Mouse (Mus musculus) forebrain, embryonic 11.5 days (tissue): ENCODE measurements around the gene Saa3. TPM values are rescaled to one million over a fixed set of nuclear protein-coding genes. Genes with fewer than 3 reads are reported as not detected.
"Not testable (repeated sequence)": the region's sequence is repeated elsewhere in the genome, so short reads cannot be mapped to it uniquely, and the experiment has no call there.

Experiments used
- ATAC-seq: fragments of 200-750 bp; cut with Nextera tagmentation; replicated peaks from 2 replicates; pipeline ENCODE4 v1.8.0; 2017; ENCODE audit warnings: moderate TSS enrichment; ENCODE audit not compliant: low FRiP score
- DNase-seq: peaks from one replicate; pipeline ENCODE4 v3.0.0-alpha.2; 2017; ENCODE audit warnings: low spot score
- H3K27ac ChIP-seq: fragments of 300-500 bp; sonication (generic); 2 replicates; pipeline ENCODE4 v1.5.1; 2014; ENCODE audit warnings: low read depth, low read length
- H3K27me3 ChIP-seq: fragments of 300-500 bp; sonication (generic); 2 replicates; pipeline ENCODE4 v1.6.1; 2014; ENCODE audit warnings: mild to moderate bottlenecking, low read length, mixed read lengths; ENCODE audit not compliant: control insufficient read depth, insufficient read depth
- H3K36me3 ChIP-seq: fragments of 300-500 bp; sonication (generic); 2 replicates; pipeline ENCODE4 v1.6.1; 2014; ENCODE audit warnings: mild to moderate bottlenecking, low read length, moderate library complexity, mixed read lengths; ENCODE audit not compliant: control insufficient read depth, insufficient read depth
- H3K4me1 ChIP-seq: fragments of 300-500 bp; sonication (generic); replicated peaks from 2 replicates; pipeline ENCODE4 v1.6.1; 2014; ENCODE audit warnings: low read length, mixed read lengths; ENCODE audit not compliant: control insufficient read depth, insufficient read depth
- H3K4me2 ChIP-seq: fragments of 300-500 bp; sonication (generic); 2 replicates; pipeline ENCODE4 v1.6.1; 2014; ENCODE audit warnings: low read depth, mild to moderate bottlenecking, low read length, moderate library complexity, mixed read lengths; ENCODE audit not compliant: severe bottlenecking
- H3K4me3 ChIP-seq: fragments of 300-500 bp; sonication (generic); 2 replicates; pipeline ENCODE4 v1.5.1; 2014; ENCODE audit warnings: low read depth, low read length
- H3K9ac ChIP-seq: fragments of 300-500 bp; sonication (generic); 2 replicates; pipeline ENCODE4 v1.6.1; 2014; ENCODE audit warnings: low read length
- H3K9me3 ChIP-seq: fragments of 300-500 bp; sonication (generic); 2 replicates; pipeline ENCODE4 v1.6.1; 2016; ENCODE audit warnings: low read length, mixed read lengths; ENCODE audit not compliant: control insufficient read depth
- WGBS: fragments of 180-500 bp; shearing (Covaris S2); extraction: QIAGEN DNeasy Blood & Tissue Kit; methylation state at CpG from one replicate; pipeline ENCODE4 v1.1.7; 2014; 5-methylcytosine and 5-hydroxymethylcytosine counted together
- polyA plus RNA-seq: library from polyadenylated mRNA; unstranded; fragments of >200 nt; fragmentation: Nextera tagmentation; extraction: Ambion mirVana; gene quantifications from 2 replicates; pipeline ENCODE4 v1.2.1, GENCODE M21; 2014

Gene Saa3
- polyA plus RNA-seq, 1 experiment from 2014 or later = not detected

DNA sequence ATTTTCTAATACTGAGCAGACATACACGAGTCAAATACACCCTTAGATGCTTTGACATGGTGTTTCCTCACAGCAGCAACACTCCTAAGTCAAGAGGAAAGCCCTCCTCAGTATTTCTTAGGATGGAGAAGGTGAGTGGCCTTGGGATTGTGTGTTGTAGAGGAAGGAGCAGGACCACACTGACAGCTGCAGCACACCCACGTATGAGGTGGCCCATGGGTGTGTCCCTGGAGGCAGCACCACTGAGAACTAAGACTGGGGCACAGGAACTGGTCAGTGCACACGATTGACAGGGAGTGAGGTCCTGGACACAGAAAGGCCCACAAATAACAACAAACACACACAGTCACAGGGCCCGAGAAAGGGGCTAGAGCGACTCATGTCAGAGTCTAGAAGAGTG, 24.5 kb upstream of the Saa3 start:
- 90% methylated on average over 5 of the region's 5 CpGs for WGBS
- not testable (repeated sequence) for DNase-seq, H3K4me1 ChIP-seq, H3K4me3 ChIP-seq, ATAC-seq, H3K36me3 ChIP-seq, H3K9me3 ChIP-seq, H3K27me3 ChIP-seq, H3K4me2 ChIP-seq, H3K27ac ChIP-seq, H3K9ac ChIP-seq

DNA sequence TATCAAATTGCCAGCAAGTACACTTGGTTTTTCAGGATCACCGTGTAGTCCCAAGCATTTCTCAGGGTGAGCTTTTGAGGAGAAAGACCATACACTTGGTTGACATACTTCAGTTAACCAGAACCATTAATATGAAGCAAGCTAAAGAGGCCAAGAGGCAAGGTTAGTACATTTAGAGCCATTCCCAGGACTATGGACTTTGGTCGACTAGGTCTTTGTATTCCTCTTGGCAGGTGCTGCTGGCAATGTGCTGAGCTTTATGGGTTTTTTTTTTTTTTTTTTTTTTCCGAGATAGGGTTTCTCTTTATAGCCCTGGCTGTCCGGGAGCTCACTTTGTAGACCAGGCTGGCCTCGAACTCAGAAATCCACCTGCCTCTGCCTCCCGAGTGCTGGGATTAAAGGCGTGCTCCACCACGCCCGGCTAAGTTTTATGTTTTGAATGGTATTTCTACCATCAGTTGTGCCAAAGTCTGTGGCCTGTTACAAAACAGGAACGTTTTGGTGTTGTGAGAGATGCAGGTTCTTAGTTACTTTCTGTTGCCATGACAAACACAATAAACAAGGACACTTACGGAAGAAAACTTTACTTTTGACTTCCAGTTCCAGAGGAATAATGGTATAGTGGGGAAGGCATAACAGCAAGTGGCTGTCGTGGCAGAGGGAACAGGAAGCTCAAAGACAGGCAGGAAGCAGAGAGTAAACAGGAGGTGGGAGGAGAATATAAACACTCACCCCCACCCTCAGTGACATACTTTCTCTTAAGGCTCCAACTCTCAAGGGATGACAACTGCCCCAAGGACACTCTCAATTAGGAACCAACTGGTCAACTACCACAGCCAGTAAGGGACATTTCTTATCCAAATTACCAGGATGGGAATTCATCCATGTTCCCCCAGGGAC, 23.3 kb upstream of the Saa3 start:
- WGBS = 84% methylated on average over 12 of the region's 12 CpGs
- DNase-seq = no peak

DNA sequence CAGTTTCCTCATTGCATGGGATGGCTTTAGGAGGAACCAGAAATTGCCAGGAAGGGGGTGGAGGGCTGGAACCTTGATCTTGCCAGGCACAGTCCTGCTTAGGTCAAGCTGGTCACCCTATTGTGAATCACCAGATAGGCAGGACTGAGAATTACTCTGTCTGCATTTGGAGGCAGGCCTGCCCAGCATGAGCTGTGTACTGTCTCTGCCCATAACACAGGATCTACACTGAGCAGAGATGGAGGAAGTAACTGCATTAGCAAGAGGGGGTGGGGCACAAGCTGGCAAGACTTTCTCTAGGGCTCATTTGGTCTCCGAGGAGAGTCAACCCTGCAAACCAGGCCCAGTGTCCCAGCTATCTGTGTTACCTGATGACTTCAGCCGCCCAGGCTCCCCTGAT, 19.5 kb upstream of the Saa3 start:
- Histone ChIP-seq H3K4me1 (no peaks in the 10 kb centered on the region), H3K36me3 (no peaks in the 10 kb centered on the region), H3K4me3 (no peak overlapping the region), H3K4me2 (no peak overlapping the region), H3K9me3 (no peaks in the 10 kb centered on the region), H3K27ac (no peak overlapping the region), H3K27me3 (no peaks in the 10 kb centered on the region), H3K9ac (no peak overlapping the region)
- 92% methylated on average over 2 of the region's 2 CpGs for WGBS
- ATAC-seq (no peak), DNase-seq (no peak)

More for the DNA sequence above, 23.3 kb upstream of the Saa3 start:
- H3K4me3 ChIP-seq = no peak overlapping the region
- no peaks in the 10 kb centered on the region for H3K27me3 ChIP-seq
- no peak overlapping the region for H3K4me2 ChIP-seq
- no peak overlapping the region for H3K27ac ChIP-seq
- no peaks in the 10 kb centered on the region for H3K9me3 ChIP-seq
- H3K9ac ChIP-seq = no peak overlapping the region
- H3K4me1 ChIP-seq = no peaks in the 10 kb centered on the region
- no peaks in the 10 kb centered on the region for H3K36me3 ChIP-seq
- no peak for ATAC-seq

DNA sequence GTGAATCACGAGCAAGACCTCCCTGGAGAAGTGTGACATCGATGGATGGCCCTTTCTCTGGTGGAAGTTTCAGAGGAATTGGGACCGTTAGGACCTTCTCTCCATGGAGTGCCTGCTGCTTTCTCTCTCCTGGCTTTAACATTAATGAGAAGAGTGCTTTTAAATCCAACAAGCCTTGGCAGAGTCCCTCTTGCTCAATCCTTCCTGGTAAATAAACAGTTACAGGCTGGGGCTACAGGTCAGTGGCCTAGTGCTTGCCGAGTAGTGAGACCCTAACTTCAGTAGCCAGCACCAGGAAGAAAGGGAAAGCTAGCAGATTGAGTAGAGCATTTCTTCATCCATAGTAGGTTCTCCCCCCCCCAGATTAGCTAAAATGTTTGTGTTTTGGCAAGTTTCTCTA, 17.0 kb upstream of the Saa3 start, which contains the start of gene Saa4:
Saa4 (minus strand) TSS at position 146 of the 400 bp plus-strand sequence.
- Histone ChIP-seq H3K4me2 (no peak within 1 kb of the TSS), H3K27ac (no peak within 1 kb of the TSS), H3K4me1 (no peaks in the 10 kb centered on the region), H3K27me3 (no peaks in the 10 kb centered on the region), H3K4me3 (no peak within 1 kb of the TSS), H3K9ac (no peak within 1 kb of the TSS), H3K9me3 (no peaks in the 10 kb centered on the region), H3K36me3 (no peaks in the 10 kb centered on the region)
- DNase-seq (no peak), ATAC-seq (no peak)
- WGBS = 87% methylated on average over 4 of the region's 4 CpGs

DNA sequence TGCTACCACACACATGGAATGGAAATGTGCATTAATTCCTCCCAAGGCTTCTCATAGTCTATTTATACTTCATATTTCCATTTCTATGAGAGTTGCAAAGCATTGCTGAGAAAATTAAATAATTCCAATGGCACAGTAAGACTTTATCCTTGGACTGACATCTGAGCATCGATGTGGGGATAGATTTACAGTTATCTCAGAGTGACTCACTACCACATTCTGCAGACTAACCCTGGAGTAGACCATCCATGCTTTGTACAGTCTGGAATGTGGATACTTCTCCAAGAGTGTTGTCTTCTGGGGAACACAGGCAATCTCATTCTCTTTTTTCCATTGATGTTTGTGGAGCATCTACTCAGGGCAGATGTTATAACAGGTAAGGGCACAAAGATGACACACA, 12.1 kb upstream of the Saa3 start:
- H3K27me3 ChIP-seq = no peaks in the 10 kb centered on the region
- no peaks in the 10 kb centered on the region for H3K9me3 ChIP-seq
- no peaks in the 10 kb centered on the region for H3K4me1 ChIP-seq
- no peak for DNase-seq
- no peak overlapping the region for H3K4me2 ChIP-seq
- H3K9ac ChIP-seq = no peak overlapping the region
- no peaks in the 10 kb centered on the region for H3K36me3 ChIP-seq
- no peak overlapping the region for H3K27ac ChIP-seq
- ATAC-seq = no peak
- H3K4me3 ChIP-seq = no peak overlapping the region
- WGBS = 92% methylated on average over 1 of the region's 1 CpGs

DNA sequence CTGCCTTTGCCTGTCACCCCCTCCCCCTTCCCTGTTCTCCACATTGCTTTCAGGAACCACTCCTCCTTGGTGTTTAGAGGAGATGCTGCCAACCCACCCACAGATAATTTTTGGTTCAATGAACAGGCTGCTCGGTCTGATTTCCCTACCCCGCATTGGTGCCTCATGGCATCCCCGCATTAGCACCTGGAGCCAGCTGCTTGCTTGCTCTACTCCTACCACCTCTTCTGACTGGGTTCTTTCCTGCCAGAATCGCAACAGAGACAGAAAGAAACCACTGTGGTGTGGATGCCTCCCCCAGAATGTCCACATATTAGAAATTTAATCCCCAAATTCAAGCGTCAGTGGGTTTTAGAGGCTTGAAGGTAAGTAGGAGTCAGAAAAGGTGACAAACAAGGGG, 8.9 kb upstream of the Saa3 start:
- H3K4me2 ChIP-seq = no peak overlapping the region

DNA sequence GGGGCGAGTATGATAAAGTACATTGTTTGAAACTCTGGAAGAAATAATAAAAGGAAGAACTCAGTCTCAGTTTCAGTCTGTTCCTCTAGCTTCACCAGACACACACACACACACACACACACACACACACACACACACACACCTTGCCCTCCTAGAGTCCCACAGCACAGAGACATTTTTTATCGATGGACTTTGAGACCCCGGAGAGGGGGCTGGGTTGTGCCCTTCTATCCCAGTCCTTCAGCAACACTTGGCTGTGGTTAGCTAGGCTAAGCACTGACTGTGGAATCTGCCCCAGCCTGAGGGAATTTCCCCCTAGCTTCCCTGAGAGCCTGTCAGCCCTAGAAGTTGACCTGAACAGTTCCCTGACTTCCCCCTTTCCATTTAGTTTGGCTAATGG, 8.3 kb upstream of the Saa3 start:
- no peak overlapping the region for H3K9ac ChIP-seq
- 89% methylated on average over 3 of the region's 3 CpGs for WGBS
- H3K27ac ChIP-seq = no peak overlapping the region
- H3K27me3 ChIP-seq = no peaks in the 10 kb centered on the region
- DNase-seq (no peak), ATAC-seq (no peak)
- H3K4me3 ChIP-seq = no peak overlapping the region
- no peaks in the 10 kb centered on the region for H3K36me3 ChIP-seq
- H3K4me2 ChIP-seq = no peak overlapping the region
- H3K4me1 ChIP-seq = no peaks in the 10 kb centered on the region
- no peaks in the 10 kb centered on the region for H3K9me3 ChIP-seq

More for the DNA sequence above, 8.9 kb upstream of the Saa3 start:
- no peaks in the 10 kb centered on the region for H3K27me3 ChIP-seq
- H3K36me3 ChIP-seq = no peaks in the 10 kb centered on the region
- no peak overlapping the region for H3K9ac ChIP-seq
- no peaks in the 10 kb centered on the region for H3K9me3 ChIP-seq
- DNase-seq = no peak
- WGBS = 78% methylated on average over 5 of the region's 5 CpGs
- no peak overlapping the region for H3K27ac ChIP-seq
- H3K4me3 ChIP-seq = no peak overlapping the region
- no peak for ATAC-seq
- H3K4me1 ChIP-seq = no peaks in the 10 kb centered on the region

DNA sequence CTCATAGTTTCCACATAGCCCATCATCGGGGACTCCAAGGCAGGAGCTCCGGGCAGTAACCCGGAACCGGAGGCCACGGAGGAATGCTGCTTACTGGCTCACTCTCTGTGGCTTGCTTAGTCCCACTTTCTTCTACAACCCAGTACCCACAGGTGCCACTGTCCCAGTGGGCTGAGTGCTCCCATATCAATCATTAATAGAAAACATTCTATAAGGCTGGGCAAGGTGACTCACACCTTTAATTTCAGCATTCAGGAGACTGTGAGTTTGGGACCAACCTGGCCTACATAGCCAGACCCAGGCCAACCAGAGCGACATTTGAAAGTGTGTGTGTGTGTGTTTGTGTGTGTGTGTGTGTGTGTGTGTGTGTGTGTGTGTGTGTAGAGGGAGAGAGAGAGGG, 7.9 kb upstream of the Saa3 start:
- Histone ChIP-seq H3K4me1 (no peaks in the 10 kb centered on the region), H3K27ac (no peak overlapping the region), H3K36me3 (no peaks in the 10 kb centered on the region), H3K9ac (no peak overlapping the region), H3K27me3 (no peaks in the 10 kb centered on the region), H3K4me2 (no peak overlapping the region), H3K4me3 (no peak overlapping the region), H3K9me3 (no peaks in the 10 kb centered on the region)
- DNase-seq (no peak), ATAC-seq (no peak)
- WGBS = 96% methylated on average over 6 of the region's 6 CpGs

DNA sequence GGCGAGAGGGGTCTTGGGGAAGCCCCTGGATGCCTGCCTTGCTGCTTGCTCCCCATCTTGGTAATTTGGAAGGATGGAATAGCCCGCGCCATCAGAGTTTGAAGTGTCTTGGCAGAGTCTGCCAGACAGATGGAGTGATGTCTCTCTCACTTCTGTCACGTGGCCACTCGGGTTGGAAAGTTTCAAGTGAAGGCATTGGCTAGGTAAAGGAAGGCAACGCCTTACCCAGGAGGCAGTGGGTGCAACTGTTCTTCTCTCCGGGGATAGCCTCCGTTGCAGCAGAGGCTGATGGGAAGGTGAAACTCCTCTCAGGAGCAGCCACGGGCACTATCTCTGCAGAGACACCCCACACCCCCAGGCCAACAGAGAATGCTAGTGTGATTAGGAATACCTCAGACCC, 5.0 kb upstream of the Saa3 start:
- no peak for ATAC-seq
- Histone ChIP-seq H3K4me1 (no peaks in the 10 kb centered on the region), H3K27ac (no peak overlapping the region), H3K4me2 (no peak overlapping the region), H3K36me3 (no peaks in the 10 kb centered on the region), H3K4me3 (no peak overlapping the region), H3K27me3 (no peaks in the 10 kb centered on the region), H3K9me3 (no peaks in the 10 kb centered on the region), H3K9ac (no peak overlapping the region)
- DNase-seq = no peak
- 81% methylated on average over 9 of the region's 9 CpGs for WGBS
